Mouse (Mus musculus): ENCODE measurements around the gene Tent4b. TPM values are rescaled to one million over a fixed set of nuclear protein-coding genes. Genes with fewer than 3 reads are reported as not detected.

Tent4b gene
- polyA plus RNA-seq, 1 experiment from 2014 or later, result 5.9 TPM

GRCm38 (mm10) chr8:88279670-88280069 lies 80.7 kb downstream of the Tent4b start:
- no peak overlapping the region for H3K27ac ChIP-seq (ENCODE audit: low read depth, low read length)
- no peak for ATAC-seq
- H3K9ac ChIP-seq (ENCODE audit: low read depth, low read length), result no peak overlapping the region
- no peak for TF ChIP-seq CTCF (IDR thresholded peaks at IDR 0.05; ENCODE audit: low read depth)
- WGBS, result 61% methylated on average over 6 of the region's 6 CpGs
- no peak overlapping the region for H3K4me2 ChIP-seq (replicated peaks; ENCODE audit: low read depth)
- H3K9me3 ChIP-seq (ENCODE audit: control insufficient read depth), result no peaks in the 10 kb centered on the region
- H3K4me3 ChIP-seq (ENCODE audit: low read depth, low read length), result no peak overlapping the region
- H3K27me3 ChIP-seq (replicated peaks; ENCODE audit: control insufficient read depth, insufficient read depth, low read length), result no peaks in the 10 kb centered on the region
- no peaks in the 10 kb centered on the region for H3K4me1 ChIP-seq (replicated peaks; ENCODE audit: control insufficient read depth, insufficient read depth, low read length)
- no peaks in the 10 kb centered on the region for H3K36me3 ChIP-seq (ENCODE audit: control insufficient read depth, insufficient read depth)

GRCm38 (mm10) chr8:88280904-88281303 lies 81.9 kb downstream of the Tent4b start:
- TF ChIP-seq CTCF (IDR thresholded peaks at IDR 0.05; ENCODE audit: low read depth), result no peak
- Histone ChIP-seq H3K9me3 (ENCODE audit: control insufficient read depth) (no peaks in the 10 kb centered on the region), H3K4me2 (replicated peaks; ENCODE audit: low read depth) (no peak overlapping the region), H3K36me3 (ENCODE audit: control insufficient read depth, insufficient read depth) (no peaks in the 10 kb centered on the region), H3K9ac (ENCODE audit: low read depth, low read length) (no peak overlapping the region), H3K27ac (ENCODE audit: low read depth, low read length) (no peak overlapping the region), H3K4me3 (ENCODE audit: low read depth, low read length) (no peak overlapping the region), H3K27me3 (replicated peaks; ENCODE audit: control insufficient read depth, insufficient read depth, low read length) (no peaks in the 10 kb centered on the region), H3K4me1 (replicated peaks; ENCODE audit: control insufficient read depth, insufficient read depth, low read length) (no peaks in the 10 kb centered on the region)
- ATAC-seq, result no peak
- 60% methylated on average over 7 of the region's 7 CpGs for WGBS

GRCm38 (mm10) chr8:88282684-88283083 lies 83.7 kb downstream of the Tent4b start:
- WGBS, result 37% methylated on average over 8 of the region's 8 CpGs
- TF ChIP-seq CTCF (IDR thresholded peaks at IDR 0.05; ENCODE audit: low read depth), result no peak

GRCm38 (mm10) chr8:88283243-88284115 lies 84.5 kb downstream of the Tent4b start:
- no peaks in the 10 kb centered on the region for H3K4me1 ChIP-seq (replicated peaks; ENCODE audit: control insufficient read depth, insufficient read depth, low read length)
- H3K27me3 ChIP-seq (replicated peaks; ENCODE audit: control insufficient read depth, insufficient read depth, low read length), result no peaks in the 10 kb centered on the region
- TF ChIP-seq CTCF (IDR thresholded peaks at IDR 0.05; ENCODE audit: low read depth), result no peak
- H3K9ac ChIP-seq (ENCODE audit: low read depth, low read length), result no peak overlapping the region
- no peaks in the 10 kb centered on the region for H3K9me3 ChIP-seq (ENCODE audit: control insufficient read depth)
- no peak overlapping the region for H3K27ac ChIP-seq (ENCODE audit: low read depth, low read length)
- no peak overlapping the region for H3K4me2 ChIP-seq (replicated peaks; ENCODE audit: low read depth)
- H3K4me3 ChIP-seq (ENCODE audit: low read depth, low read length), result no peak overlapping the region
- H3K36me3 ChIP-seq (ENCODE audit: control insufficient read depth, insufficient read depth), result no peaks in the 10 kb centered on the region
- ATAC-seq, result no peak
- WGBS, result 84% methylated on average over 13 of the region's 13 CpGs

More at GRCm38 (mm10) chr8:88282684-88283083, 83.7 kb downstream of the Tent4b start:
- ATAC-seq, result no peak
- H3K27ac ChIP-seq (ENCODE audit: low read depth, low read length), result no peak overlapping the region
- no peak overlapping the region for H3K4me2 ChIP-seq (replicated peaks; ENCODE audit: low read depth)
- H3K9me3 ChIP-seq (ENCODE audit: control insufficient read depth), result no peaks in the 10 kb centered on the region
- H3K9ac ChIP-seq (ENCODE audit: low read depth, low read length), result no peak overlapping the region
- H3K4me1 ChIP-seq (replicated peaks; ENCODE audit: control insufficient read depth, insufficient read depth, low read length), result no peaks in the 10 kb centered on the region
- no peak overlapping the region for H3K4me3 ChIP-seq (ENCODE audit: low read depth, low read length)
- H3K36me3 ChIP-seq (ENCODE audit: control insufficient read depth, insufficient read depth), result no peaks in the 10 kb centered on the region
- H3K27me3 ChIP-seq (replicated peaks; ENCODE audit: control insufficient read depth, insufficient read depth, low read length), result no peaks in the 10 kb centered on the region

GRCm38 (mm10) chr8:88284738-88285137 lies 85.7 kb downstream of the Tent4b start:
- ATAC-seq, result no peak
- Histone ChIP-seq H3K27ac (ENCODE audit: low read depth, low read length) (no peak overlapping the region), H3K4me2 (replicated peaks; ENCODE audit: low read depth) (no peak overlapping the region), H3K27me3 (replicated peaks; ENCODE audit: control insufficient read depth, insufficient read depth, low read length) (no peaks in the 10 kb centered on the region), H3K4me3 (ENCODE audit: low read depth, low read length) (no peak overlapping the region), H3K9ac (ENCODE audit: low read depth, low read length) (no peak overlapping the region), H3K36me3 (ENCODE audit: control insufficient read depth, insufficient read depth) (no peaks in the 10 kb centered on the region), H3K9me3 (ENCODE audit: control insufficient read depth) (no peaks in the 10 kb centered on the region), H3K4me1 (replicated peaks; ENCODE audit: control insufficient read depth, insufficient read depth, low read length) (no peaks in the 10 kb centered on the region)
- no peak for TF ChIP-seq CTCF (IDR thresholded peaks at IDR 0.05; ENCODE audit: low read depth)
- 45% methylated on average over 7 of the region's 7 CpGs for WGBS

- no peak overlapping the region for H3K9ac ChIP-seq (ENCODE audit: low read depth, low read length)
- ATAC-seq, result no peak
- H3K4me1 ChIP-seq (replicated peaks; ENCODE audit: control insufficient read depth, insufficient read depth, low read length), result no peaks in the 10 kb centered on the region
- no peak overlapping the region for H3K27ac ChIP-seq (ENCODE audit: low read depth, low read length)
- H3K27me3 ChIP-seq (replicated peaks; ENCODE audit: control insufficient read depth, insufficient read depth, low read length), result no peaks in the 10 kb centered on the region
- 85% methylated on average over 7 of the region's 8 CpGs for WGBS
- H3K4me3 ChIP-seq (ENCODE audit: low read depth, low read length), result no peak overlapping the region
- no peaks in the 10 kb centered on the region for H3K36me3 ChIP-seq (ENCODE audit: control insufficient read depth, insufficient read depth)
- TF ChIP-seq CTCF (IDR thresholded peaks at IDR 0.05; ENCODE audit: low read depth), result peak; percentile 47
- H3K4me2 ChIP-seq (replicated peaks; ENCODE audit: low read depth), result no peak overlapping the region
- no peaks in the 10 kb centered on the region for H3K9me3 ChIP-seq (ENCODE audit: control insufficient read depth)
Measured at GRCm38 (mm10) chr8:88285469-88286356, 86.7 kb downstream of the Tent4b start.
